In the genomic region with DNA sequence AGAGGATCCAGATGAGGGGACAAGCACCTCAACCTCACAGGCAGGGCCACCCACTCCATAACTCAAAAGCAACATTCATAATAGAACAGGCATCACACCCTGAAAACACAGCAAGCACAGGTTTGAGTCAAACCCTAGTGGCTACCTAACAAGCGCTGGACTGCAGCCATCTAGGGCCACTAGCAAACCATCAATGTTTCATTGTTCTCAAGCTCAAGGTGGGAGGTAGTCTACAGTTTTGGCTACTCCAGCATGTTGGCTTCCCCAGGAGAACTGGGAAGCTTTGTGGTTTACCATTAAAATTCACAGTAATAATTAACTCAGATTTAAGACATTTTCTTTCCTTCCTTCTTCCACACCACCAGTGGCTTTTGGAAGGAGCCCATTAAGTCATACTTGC, we compare ENCODE assay signal across 27 mouse cellular contexts.
DNase-seq lines count a peak whose midpoint lies in the region; ATAC-seq and TF ChIP-seq lines count a peak whose summit lies in the region.
"Had no signal": no experiment of that assay in that cellular context is flagged by ENCODE, and none has a peak within 500 bp of the region (broad histone marks: within the 10 kb centered on the region; RNA-seq: fewer than 3 reads in every experiment).

No protein-coding gene starts in this region.

- 28% methylated on average over 1 of the region's 1 CpGs for WGBS in kidney, adult 2 months
- WGBS in kidney, embryonic 16.5 days: 56% methylated on average over 1 of the region's 1 CpGs
- 82% methylated on average over 1 of the region's 1 CpGs for WGBS in intestine, embryonic 15.5 days
- 76% methylated on average over 1 of the region's 1 CpGs for WGBS in heart, embryonic 12.5 days

- H3K27me3 ChIP-seq in Patski: peaks cover 40% of the 10 kb centered on the region
- H3K27me3 ChIP-seq in kidney, adult 2 months (replicated peaks; ENCODE audit: control insufficient read depth, insufficient read depth, low read length): no peaks in the 10 kb centered on the region
- no peaks in the 10 kb centered on the region for H3K27me3 ChIP-seq in kidney, embryonic 16.5 days (ENCODE audit: insufficient read depth, low read length)
- no peaks in the 10 kb centered on the region for H3K27me3 ChIP-seq in intestine, embryonic 15.5 days (replicated peaks)
- H3K27me3 ChIP-seq in heart, embryonic 12.5 days (replicated peaks): no peaks in the 10 kb centered on the region
- H3K27me3 ChIP-seq: embryonic facial prominence, embryonic 13.5 days had no signal

- in situ Hi-C loops in Patski (cut with MboI; ENCODE audit: low pct_unique_long_range_greater_than_20kb): no loop called here

- H3K4me1 ChIP-seq in kidney, adult 2 months (ENCODE audit: control insufficient read depth, insufficient read depth, low read length): peaks cover 13% of the 10 kb centered on the region
- H3K4me1 ChIP-seq in kidney, embryonic 16.5 days (ENCODE audit: insufficient read depth, low read length): peaks cover 14% of the 10 kb centered on the region; the same call in 1 of the 2 replicates
- H3K4me1 ChIP-seq in intestine, embryonic 15.5 days (replicated peaks): no peaks in the 10 kb centered on the region
- no peaks in the 10 kb centered on the region for H3K4me1 ChIP-seq in heart, embryonic 12.5 days (replicated peaks)
- H3K4me1 ChIP-seq: embryonic facial prominence, embryonic 13.5 days; hindbrain, embryonic 10.5 days; midbrain, embryonic 10.5 days had no signal

- peak; percentile 74 for ATAC-seq in Patski
- peak; percentile 67; the same call in 1 of the 2 replicates for ATAC-seq in kidney, embryonic 16.5 days (ENCODE audit: low FRiP score, low TSS enrichment)
- ATAC-seq in intestine, embryonic 15.5 days: no peak
- no peak for ATAC-seq in heart, embryonic 12.5 days (ENCODE audit: insufficient number of reproducible peaks, low FRiP score)
- ATAC-seq: forebrain, postnatal 0 days; hindbrain, embryonic 16.5 days; midbrain, embryonic 16.5 days had no signal

- H3K27ac ChIP-seq in kidney, adult 2 months (ENCODE audit: insufficient read depth, low read depth, low read length): peak overlapping the region; percentile 78; the same call in 1 of the 2 replicates
- H3K27ac ChIP-seq in kidney, embryonic 16.5 days (ENCODE audit: low read length): peak overlapping the region; percentile 11; the same call in 1 of the 2 replicates
- H3K27ac ChIP-seq in intestine, embryonic 15.5 days: no peak overlapping the region
- no peak overlapping the region for H3K27ac ChIP-seq in heart, embryonic 12.5 days (ENCODE audit: poor library complexity, severe bottlenecking)
- H3K27ac ChIP-seq: embryonic facial prominence, embryonic 13.5 days; heart, adult 2 months; hindbrain, embryonic 10.5 days; liver, embryonic 14.5 days; midbrain, embryonic 10.5 days had no signal

- H3K9ac ChIP-seq in kidney, embryonic 16.5 days (replicated peaks; ENCODE audit: low read length): no peak overlapping the region
- H3K9ac ChIP-seq in intestine, embryonic 15.5 days: no peak overlapping the region
- H3K9ac ChIP-seq in heart, embryonic 12.5 days: no peak overlapping the region
- H3K9ac ChIP-seq: embryonic facial prominence, embryonic 13.5 days; forebrain, postnatal 0 days; liver, embryonic 14.5 days had no signal

- no peaks in the 10 kb centered on the region for H3K36me3 ChIP-seq in kidney, adult 2 months (ENCODE audit: control insufficient read depth, insufficient read depth, low read length)
- H3K36me3 ChIP-seq in kidney, embryonic 16.5 days (ENCODE audit: insufficient read depth, low read length): no peaks in the 10 kb centered on the region
- H3K36me3 ChIP-seq in intestine, embryonic 15.5 days: no peaks in the 10 kb centered on the region
- H3K36me3 ChIP-seq in heart, embryonic 12.5 days: no peaks in the 10 kb centered on the region
- H3K36me3 ChIP-seq: embryonic facial prominence, embryonic 13.5 days; G1E; hindbrain, embryonic 10.5 days; midbrain, embryonic 10.5 days had no signal

- CTCF ChIA-PET in Patski (lab: Charles Lee): interaction anchor here (0.8 to 1.4 kb wide), 5 partner anchors 10 to 41 kb away, joined by 3 to 5 read pairs (median 3); no protein-coding TSS in a partner anchor

- no peaks in the 10 kb centered on the region for H3K9me3 ChIP-seq in kidney, embryonic 16.5 days (ENCODE audit: low read length)
- H3K9me3 ChIP-seq in intestine, embryonic 15.5 days: no peaks in the 10 kb centered on the region
- H3K9me3 ChIP-seq in heart, embryonic 12.5 days (replicated peaks): no peaks in the 10 kb centered on the region
- H3K9me3 ChIP-seq: embryonic facial prominence, embryonic 13.5 days; G1E; hindbrain, embryonic 10.5 days; midbrain, embryonic 10.5 days had no signal

- no peak overlapping the region for H3K4me3 ChIP-seq in kidney, adult 2 months (ENCODE audit: insufficient read depth, low read depth, low read length)
- H3K4me3 ChIP-seq in kidney, embryonic 16.5 days (ENCODE audit: low read length): no peak overlapping the region
- no peak overlapping the region for H3K4me3 ChIP-seq in intestine, embryonic 15.5 days (replicated peaks)
- H3K4me3 ChIP-seq in heart, embryonic 12.5 days: no peak overlapping the region
- H3K4me3 ChIP-seq: embryonic facial prominence, embryonic 13.5 days; heart, adult 2 months; hindbrain, embryonic 10.5 days; midbrain, embryonic 10.5 days had no signal

- TF ChIP-seq CTCF in Patski (IDR thresholded peaks at IDR 0.05): no peak
- no peak for TF ChIP-seq CTCF in kidney, adult 2 months (conservative IDR thresholded peaks at IDR 0.05; ENCODE audit: insufficient read depth, insufficient read length, low read depth, low read length)

- POLR2A ChIA-PET in Patski (lab: Charles Lee): no interaction called here

- DNase-seq in Patski (ENCODE audit: low read depth, low spot score): peak; percentile 31
- peak; percentile 69 for DNase-seq in kidney, adult 2 months
- peak; percentile 43 to 58 for DNase-seq in kidney, postnatal 36 days
- no peak for DNase-seq in layer of hippocampus, adult 9-10 months (ENCODE audit: low spot score)
- DNase-seq: adrenal gland, postnatal 25 days; cerebellum, adult 11-12 months; cerebellum, adult 9-11 months; forebrain, postnatal 0 days; heart, adult 2 months; heart, postnatal 14 days; liver; lung, adult 2 months; lung, postnatal 14 days; right cerebral cortex, adult 18-20 months; right cerebral cortex, postnatal 4 days; thymus, adult 2 months; thymus, postnatal 36 days had no signal

- H3K4me2 ChIP-seq in kidney, embryonic 16.5 days (replicated peaks; ENCODE audit: low read depth, low read length): no peak overlapping the region
- no peak overlapping the region for H3K4me2 ChIP-seq in intestine, embryonic 15.5 days (replicated peaks)
- no peak overlapping the region for H3K4me2 ChIP-seq in heart, embryonic 12.5 days
- H3K4me2 ChIP-seq: embryonic facial prominence, embryonic 13.5 days had no signal

- TF ChIP-seq POLR2A in kidney, adult 2 months (IDR thresholded peaks at IDR 0.05; ENCODE audit: low read depth, low read length): no peak

Comparison
In these comparisons a context has a peak if more than half of its experiments do, and no peak if none do; other contexts are left out.
1. ATAC-seq: peak in Patski (single experiment) and kidney, embryonic 16.5 days (single experiment); none in intestine, embryonic 15.5 days (single experiment) and heart, embryonic 12.5 days (single experiment).
2. H3K27ac ChIP-seq: peak in kidney, adult 2 months (single experiment) and kidney, embryonic 16.5 days (single experiment); none in intestine, embryonic 15.5 days (single experiment) and heart, embryonic 12.5 days (single experiment).